Mouse (Mus musculus) brown adipose tissue, adult 24 weeks (tissue): ENCODE results near the gene Prps1l3. TPM values are rescaled to one million over a fixed set of nuclear protein-coding genes. Genes with fewer than 3 reads are reported as not detected.

Experiments used
- polyA plus RNA-seq: library from polyadenylated mRNA; stranded (reverse); fragments of >200 nt; gene quantifications from 2 replicates; pipeline ENCODE4 v1.2.4, GENCODE M21; 2012; ENCODE audit not compliant: missing spikeins, insufficient read depth, insufficient read length

The Prps1l3 gene
- polyA plus RNA-seq, 1 experiment, result 6.5 TPM

Other genes with a start within 250 kb of the Prps1l3 start
- not detected in 2 replicates for gene Slc25a21, start 32.9 kb upstream of the Prps1l3 start, polyA plus RNA-seq
- gene Mipol1, start within 50 bp of the Prps1l3 start, polyA plus RNA-seq, result 7.6 and 7.7 TPM in 2 replicates